Mouse (Mus musculus) lung, adult 2 months (tissue): ENCODE measurements around the gene Slc10a7.

Source experiments
- CTCF ChIP-seq: fragments of 200-500 bp; IDR thresholded peaks from 2 replicates; pipeline ENCODE4 v1.5.1; 2011; ENCODE audit warnings: mild to moderate bottlenecking, low read length, control low read depth; ENCODE audit not compliant: insufficient read depth
- POLR2A ChIP-seq: fragments of 200-500 bp; IDR thresholded peaks from 2 replicates; pipeline ENCODE4 v1.6.1; 2011; ENCODE audit warnings: low read depth, mild to moderate bottlenecking, control low read depth, low read length, borderline replicate concordance; ENCODE audit errors: extremely low read depth

DNA sequence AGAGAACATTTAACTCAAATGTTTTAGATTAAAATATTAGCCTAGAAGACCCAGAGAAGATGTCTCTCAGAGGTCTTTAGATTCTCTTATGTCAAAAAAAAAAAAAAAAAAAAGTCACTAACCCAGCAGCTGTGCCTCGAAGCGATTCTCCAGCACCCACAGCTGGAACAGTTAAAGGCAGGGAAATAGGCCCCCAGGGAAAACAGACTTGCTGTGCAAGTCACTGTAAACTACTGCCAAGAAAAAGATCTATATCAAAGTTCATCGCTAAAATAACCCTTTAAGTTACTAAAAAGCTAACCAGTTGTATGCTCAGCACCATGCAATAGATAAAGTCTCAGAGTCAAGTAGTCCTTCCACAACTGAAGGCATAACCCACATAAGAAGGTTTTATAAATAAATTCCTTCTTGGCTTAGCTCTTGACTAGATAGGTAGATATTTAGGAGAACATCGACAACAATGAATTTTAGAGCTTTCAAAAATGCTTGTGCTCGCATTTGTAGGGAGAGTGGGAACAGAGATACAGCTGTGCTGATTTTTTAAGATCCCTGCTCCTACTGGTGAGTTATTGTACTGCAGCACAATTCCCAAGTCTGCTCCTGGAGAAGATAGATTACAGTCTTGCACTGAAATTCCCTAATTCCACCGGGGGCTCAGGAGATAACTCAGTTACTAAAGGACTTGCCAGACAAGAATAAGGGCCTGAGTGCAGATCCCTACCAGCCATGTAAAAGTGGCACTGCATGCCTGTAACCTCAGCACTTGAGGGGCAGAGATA lies 31.9 kb upstream of the Slc10a7 start:
- no peak for TF ChIP-seq CTCF
- no peak for TF ChIP-seq POLR2A
